Mouse (Mus musculus) activated CD4-positive, CD25-positive, alpha-beta regulatory T cell (primary cell): ENCODE measurements around the gene Pou4f1. TPM values are rescaled to one million over a fixed set of nuclear protein-coding genes. Genes with fewer than 3 reads are reported as not detected.

Source experiments
- polyA plus RNA-seq, 2 experiments: library from polyadenylated mRNA; unstranded; fragments of 100-300 nt; shearing (Covaris generic); gene quantifications; one replicate each; pipeline ENCODE4 v1.2.1; 2017

Gene Pou4f1
- polyA plus RNA-seq, result under 1 TPM in 1 of 2 experiments, not detected in 1; 0.55 TPM

GRCm38 (mm10) chr14:104467966-104468622 lies at the start of gene Pou4f1:
Gene Pou4f1 (minus strand): TSS chr14:104467999.

Other genes with a start within 250 kb of the Pou4f1 start
- 10 to 100 TPM; 18.7 to 32.3 TPM for gene Rnf219, start 54.6 kb upstream of the Pou4f1 start, polyA plus RNA-seq